Mouse (Mus musculus) spleen, adult 18-20 months (tissue): ENCODE results near the gene Tepsin.

Experiments used
- DNase-seq, 2 experiments: peaks; one replicate each; pipeline ENCODE4 v3.0.0; 2022; ENCODE audit warnings: mixed read lengths in 2 of 2

The Tepsin gene

DNA sequence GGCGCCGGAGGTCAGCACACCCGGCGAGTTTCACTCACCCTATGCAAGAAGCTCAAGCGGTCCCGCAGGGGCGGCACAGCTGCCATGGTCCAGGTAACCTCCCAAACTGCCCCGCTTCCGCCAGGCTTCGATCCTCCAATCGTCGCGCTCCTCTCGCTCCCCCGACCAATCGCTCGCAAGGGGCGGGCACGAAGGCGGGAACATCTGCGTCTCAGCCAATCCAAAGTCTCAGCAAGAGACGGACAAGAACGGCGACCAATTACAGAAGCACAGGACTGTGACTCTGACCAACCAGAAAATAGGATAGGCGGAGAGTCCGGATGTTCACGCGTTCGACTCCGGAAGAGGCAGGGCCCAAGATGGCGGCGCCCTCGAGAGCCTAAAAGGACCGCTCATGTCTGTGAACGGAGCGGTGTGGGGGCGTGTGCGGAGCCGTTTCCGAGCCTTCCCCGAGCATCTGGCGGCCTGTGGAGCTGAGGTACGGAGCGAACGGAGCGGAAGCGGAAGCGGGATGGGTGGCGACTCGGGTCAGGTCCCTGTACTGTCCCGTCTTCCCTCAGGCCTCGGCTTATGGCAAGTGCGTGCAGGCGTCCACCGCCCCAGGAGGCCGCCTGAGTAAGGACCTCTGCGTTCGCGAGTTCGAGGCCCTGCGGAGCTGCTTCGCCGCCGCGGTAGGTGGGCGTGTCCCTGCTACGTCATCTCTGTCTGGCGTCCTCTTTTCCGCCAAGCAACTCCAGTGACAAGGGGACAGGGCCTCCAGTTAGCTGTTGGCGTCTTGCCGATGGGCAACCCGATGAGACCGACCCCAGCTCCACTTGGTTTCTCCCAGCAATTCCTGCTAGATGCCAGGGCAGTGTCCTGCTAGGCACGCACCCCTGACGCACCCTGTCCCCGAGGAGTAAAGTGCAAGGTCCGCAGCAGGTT is at the start of gene Tepsin, which contains the start of gene Ndufaf8:
Gene Tepsin (minus strand): TSS at position 144 of the 924 bp plus-strand sequence.
Gene Ndufaf8 (plus strand): TSS at position 341 of the 924 bp plus-strand sequence.
- peak; percentile 99 for DNase-seq

DNA sequence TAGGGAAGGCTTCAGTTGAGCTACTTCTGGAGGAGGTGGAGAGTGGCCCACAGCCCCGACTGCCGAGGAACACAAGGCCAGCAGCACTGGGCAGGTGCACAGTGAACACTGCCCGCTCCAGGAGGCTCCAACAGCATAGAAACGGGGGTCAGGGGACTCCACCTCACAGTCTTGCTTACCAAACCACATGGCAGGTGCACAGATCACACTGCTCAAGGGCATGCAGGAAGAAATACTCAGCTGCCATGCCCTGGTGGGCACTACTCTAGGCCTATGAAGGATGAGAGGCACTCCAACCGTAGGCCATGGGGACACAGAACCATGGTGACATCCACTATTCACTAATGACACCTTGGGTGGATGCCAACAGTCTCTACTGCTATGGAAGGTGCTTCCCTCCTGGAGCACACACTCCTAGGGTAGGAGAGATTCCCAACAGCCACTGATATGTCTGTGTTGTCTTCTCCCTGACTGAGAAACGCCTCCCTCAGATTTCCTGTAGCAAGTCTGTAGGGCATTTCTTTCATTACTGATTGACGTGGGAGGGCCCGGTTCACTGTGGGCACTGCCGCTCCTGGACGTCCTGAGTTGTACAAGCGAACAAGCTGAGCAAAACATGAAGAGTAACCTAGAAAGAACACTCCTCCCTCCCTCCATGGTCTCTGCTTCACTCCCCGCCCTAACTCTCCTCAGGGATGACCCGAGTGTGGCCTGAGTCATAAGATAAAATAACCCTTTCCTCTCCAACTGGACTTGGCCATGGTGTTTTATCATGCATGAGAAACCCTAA is 45.4 kb upstream of the Tepsin start:
- no peak for DNase-seq

DNA sequence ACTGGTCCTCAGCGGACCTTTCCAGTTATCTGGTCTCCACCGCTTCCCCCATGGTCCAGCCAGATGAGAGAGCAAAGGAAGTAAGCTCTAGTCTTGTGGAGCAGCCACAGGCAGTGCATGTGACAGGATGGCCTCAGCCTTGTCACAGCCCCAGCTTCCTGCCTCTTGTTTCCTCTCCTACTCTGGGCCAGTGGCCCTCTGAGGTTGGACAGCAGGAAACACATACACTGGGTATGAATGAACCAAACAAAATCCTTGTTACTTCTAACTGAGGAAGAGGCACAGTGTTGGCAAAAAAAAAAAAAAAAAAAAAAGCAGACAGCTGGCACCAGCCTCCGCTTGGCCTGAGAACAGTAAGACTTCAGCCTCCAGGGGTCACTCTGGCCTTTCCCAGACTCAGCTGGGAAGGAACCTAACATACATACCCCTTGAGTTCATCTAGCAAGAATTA is 44.1 kb upstream of the Tepsin start:
- DNase-seq = peak; percentile 25 to 31

DNA sequence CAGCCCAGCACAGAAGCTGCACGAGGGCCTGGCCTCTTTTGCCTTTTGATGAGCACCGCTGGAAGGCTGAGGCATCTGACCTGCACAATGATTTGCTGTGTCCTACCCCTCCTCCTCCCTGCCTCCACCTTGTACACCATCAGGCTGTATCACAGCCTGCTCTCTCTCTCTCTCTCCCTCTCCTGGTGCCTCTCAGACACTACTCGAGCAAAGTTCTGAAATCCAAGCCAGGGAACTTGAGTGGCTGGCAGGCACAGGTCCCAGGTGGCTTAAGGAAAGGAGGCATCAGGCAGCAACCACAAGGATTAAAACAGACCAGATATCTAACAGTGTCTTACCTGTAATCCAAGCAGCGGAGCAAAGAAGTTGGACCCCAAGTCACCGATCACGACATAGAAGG is 41.7 kb upstream of the Tepsin start:
- DNase-seq = no peak

DNA sequence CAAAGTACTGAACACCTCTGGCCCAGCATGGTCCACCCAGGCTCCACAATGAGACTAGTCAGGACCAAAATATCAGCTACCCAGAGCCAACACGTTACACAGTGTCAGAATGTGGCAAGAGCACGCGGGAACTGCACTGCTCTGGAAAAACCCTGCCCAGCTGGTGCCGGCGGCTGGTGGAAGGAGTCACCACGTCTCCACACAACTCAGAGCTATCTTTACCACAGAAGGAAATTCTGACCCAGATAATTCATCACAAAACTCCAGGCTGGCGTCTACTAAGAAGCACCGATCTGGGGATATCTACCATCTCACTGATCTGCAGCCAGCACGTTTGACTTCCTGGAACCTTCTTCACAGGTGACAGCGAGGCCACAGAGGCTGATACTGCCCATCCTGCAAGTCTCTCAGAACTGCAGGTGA is 40.8 kb upstream of the Tepsin start:
- no peak for DNase-seq

DNA sequence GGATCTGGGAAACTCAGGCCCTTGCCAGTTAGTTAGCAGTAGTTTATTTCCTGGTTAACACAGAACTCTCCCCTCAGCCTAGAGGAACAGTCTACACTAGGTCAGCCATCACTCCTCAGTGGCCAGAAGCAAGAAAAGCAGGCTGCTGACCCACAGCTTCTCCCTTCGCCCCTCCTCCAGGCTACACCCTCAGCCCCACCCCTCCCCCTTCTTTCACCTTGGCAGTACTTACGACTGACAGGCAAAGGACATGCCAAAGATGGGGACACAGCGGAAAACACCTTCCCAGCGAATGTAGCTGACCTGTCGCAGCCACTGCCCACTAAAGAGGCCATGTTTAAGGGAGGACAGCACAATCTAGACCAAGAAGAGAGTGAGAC is 39.1 kb upstream of the Tepsin start:
- DNase-seq = no peak

DNA sequence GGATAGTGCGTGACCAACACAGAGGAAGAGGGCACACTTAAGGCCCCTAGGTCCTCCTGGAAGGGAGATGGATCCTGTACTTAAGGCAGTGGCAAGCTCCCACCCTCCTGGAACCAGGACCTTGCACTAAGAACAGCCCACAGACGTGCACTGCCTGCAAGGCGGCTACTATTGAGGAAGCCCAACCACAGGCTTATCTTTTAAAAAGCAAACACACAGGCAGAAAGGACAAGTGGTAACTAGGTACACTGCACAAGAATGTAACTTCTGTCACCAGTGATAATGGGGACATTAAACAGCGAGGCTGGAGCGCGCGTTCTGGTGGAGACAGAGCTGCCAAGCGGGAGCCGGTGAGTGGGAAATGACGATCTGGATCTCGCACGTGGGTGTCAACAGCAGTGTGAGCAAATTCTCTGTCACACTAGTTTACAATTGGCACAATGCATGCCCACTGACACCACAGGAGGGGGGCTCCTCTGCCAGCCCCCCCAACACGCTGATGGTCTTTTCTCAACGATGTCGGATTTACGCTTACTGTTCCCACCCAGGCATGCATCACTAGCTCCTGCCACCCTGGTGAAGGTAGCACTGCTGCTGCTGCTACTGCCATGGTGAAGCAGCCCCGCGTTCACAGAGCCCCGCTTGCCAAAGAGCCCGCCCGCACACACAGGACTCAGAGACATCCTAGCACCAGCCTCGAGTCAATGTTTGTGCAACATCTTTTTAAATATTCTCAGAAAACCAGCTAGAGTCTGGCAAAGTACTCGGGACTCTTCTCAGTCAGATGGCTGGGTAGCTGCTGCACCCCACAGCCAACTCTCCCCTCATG is 38.5 kb upstream of the Tepsin start:
- no peak for DNase-seq

DNA sequence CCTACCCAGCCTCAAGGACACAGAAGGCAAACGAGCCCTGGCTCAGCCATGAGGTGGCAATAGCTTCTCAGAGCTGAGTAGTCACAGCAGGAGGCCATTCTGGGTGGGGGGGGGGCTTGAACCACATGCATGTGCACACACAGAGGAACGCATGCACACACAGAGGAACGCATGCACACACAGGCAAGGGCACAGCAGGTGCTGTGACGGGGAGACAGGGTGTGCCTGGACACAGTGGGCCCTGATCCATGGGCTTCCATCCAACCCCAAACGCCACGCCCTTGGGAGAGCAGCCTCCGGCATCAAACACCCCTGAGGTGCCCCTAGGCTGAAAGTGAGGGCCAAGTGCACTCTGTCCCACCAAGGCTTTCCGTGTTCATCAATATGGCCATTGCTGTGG is 37.7 kb upstream of the Tepsin start:
- DNase-seq = no peak

DNA sequence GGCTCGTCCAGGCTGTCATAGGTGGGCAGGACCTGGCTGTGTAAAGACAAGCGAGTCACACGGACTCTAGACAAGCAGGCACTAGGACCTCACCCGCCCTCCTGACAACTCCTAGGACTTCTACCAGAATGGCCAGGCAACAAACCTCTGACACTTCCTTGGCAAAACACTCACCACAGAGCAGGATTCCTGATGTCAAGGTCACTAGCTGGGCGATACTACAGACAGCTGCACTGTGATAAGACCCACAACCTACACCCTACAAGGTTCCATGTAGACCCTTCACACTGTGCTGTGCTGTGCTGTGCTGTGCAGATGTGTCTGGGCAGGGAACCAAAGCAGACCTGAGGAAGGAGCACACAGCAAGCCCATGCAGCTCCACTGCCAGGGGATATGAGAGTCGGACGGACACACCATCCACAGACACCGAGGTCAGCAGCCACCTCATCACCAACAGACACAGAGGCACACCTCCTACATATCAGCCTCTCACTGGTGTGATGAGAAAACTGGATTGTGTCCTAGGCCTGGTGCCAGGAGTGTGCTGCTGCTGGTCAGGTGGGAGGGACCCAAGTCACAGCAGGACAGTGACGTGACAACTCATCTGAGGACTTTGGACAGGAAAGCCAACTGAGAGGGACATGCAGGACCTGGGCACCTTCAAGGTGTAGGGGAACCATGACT is 36.5 kb upstream of the Tepsin start:
- no peak for DNase-seq

DNA sequence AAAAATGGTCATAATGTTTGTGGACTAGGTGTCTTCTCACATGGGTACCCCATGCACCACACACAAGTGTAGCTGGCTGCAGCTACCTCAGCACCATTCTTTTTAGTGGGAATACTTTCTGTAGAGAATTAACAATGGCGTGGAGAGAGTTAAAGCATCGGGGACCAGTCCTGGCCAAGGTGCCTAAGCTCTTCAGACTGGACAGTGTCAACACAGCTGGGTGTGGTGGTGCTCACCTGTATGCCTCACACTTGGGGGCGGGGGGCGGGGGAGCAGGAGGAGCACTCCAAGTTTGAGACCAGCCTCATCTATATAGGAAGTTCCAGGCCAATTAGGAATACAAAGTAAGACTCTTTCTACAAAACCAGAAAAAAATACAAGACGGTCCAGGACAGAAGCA is 35.6 kb upstream of the Tepsin start:
- no peak for DNase-seq

DNA sequence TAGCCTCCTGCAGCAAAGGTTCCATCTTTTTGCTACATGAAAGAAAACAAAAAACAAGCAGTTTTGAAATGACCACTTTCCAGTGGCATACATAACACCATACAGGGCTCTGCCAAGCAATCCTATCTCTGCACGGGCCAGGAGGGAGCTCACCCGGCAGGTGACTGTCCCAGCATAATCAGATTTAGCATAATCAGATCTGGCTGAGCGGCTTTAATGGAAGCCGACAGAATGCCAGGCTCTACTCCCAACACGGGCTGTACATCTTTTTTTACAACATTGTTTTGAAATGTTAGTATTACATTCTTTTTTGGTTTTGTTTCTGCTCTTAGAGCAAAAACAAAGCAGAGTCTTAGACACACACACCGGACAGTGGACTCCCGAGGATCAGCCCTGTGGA is 30.8 kb upstream of the Tepsin start:
- no peak for DNase-seq

DNA sequence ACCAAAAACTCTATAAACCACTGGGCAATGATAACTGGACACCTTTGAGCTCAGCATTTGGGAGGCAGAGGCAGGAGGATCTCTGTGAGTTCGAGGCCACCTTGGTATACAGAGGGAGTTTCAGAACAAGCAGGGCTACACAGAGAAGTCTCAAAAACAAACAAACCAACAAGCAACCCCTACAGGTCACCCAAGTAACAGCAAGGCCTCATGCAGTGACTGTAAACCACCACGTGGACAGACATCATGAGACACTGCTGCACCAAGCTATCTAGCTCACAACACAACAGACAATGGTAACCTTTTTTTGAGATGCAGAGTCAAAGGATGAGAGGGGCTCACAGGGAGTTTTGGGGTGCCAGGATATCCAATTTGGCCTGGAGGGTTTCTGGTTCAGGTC is 28.3 kb upstream of the Tepsin start:
- no peak for DNase-seq

DNA sequence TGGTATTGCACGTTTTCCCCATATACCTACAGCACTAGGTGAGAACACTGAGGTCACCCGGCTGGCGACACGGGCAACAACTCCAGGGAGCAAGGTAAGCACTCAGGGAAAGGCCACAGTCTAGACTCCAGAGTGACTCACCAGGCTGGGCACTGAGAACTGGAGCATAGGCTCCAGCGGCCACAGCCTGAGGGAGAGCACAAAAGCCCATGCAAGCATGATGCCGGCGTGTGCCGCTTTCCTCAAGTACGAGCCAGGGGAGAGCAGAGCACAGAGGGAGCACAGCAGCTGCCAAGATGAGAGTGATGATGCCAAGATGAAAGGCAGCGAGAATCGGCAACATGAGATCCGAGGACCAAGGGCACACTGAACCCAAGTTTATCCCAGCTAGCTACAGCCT is 23.6 kb upstream of the Tepsin start:
- no peak for DNase-seq

DNA sequence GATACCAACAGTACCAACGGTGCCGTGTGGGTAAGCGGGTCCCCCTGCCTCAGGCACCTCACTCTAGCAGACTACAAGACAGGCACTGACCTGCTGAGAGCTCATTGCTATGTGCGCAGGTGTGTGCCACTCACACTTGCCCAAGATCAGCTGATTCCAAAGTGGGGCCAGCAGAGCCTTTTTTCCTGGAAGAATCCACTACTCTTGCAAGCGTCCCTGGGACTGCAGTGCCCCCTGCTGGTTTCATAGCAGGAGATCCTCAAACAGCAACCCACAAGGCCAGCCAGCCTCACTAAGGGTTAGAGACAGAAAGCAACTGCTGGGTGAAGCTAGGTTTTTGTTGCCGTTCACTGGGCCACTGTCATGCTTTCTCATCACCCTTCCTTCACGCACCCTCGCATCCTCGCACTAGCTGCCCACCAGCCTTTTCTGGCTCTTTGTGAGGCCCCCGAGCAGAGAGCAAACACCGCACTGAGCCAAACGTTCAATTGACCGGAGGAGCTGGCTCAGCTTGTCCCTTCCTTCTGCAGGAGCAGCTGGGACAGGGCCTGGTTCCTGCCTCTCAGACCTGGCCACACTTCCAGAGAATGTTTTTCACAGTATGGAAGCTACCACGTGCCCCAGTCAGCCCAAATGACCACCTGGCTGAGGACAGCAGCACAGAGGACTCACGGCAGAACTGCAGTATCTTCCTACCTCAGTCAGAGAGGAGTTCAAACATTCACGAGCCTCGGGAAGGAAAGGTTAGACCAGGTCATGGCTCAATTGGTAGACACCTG is 22.3 kb upstream of the Tepsin start:
- DNase-seq = peak in 1 of 2 experiments; percentile 29

DNA sequence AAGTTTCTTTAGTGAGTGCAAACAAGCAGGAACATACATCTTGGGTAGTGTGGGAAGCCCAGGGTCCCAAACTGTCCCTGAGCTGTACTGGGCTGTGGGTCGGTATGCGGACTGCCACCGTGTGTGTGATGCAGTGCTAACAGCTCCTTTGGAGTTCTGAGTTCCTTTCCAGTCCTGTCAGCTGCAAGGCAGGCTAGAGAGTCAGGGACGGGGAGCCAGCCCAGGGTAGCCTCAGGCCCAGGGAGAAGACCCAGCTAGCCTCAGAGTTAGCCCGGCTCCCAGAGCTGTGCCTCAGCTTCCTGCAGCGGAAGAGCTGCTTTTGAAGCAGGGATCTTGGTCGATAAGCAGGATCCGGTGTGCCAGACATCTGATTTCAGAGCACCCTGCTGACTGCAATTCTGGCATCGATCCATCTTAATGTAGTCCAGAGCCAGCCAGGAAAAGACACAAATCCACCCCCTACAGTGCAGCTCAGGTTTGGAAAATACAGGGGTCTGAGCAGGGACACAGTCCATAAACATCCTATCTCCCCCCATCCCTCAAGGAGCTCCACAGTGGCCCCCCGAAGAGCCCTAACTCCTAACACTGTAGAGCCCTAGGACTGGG is 21.5 kb upstream of the Tepsin start:
- DNase-seq = no peak

DNA sequence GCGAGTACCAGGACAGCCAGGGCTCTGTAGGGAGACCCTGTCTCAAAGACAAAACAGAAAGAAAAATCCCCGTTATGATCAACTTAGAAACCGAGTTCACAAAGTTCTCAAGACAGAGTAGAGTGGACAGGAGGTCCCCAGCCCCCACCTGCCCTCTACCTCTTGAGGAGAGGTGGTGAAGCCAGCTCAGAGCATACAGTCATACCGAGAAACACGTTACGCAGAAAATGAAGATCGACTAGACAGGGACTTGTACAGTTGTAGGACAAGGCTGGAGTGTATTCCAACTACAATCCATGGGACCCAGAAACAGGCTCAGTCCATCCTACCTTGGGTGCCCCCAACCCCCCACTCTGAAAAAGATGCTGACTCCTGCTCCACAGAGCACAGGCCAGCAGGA is 20.6 kb upstream of the Tepsin start:
- no peak for DNase-seq

DNA sequence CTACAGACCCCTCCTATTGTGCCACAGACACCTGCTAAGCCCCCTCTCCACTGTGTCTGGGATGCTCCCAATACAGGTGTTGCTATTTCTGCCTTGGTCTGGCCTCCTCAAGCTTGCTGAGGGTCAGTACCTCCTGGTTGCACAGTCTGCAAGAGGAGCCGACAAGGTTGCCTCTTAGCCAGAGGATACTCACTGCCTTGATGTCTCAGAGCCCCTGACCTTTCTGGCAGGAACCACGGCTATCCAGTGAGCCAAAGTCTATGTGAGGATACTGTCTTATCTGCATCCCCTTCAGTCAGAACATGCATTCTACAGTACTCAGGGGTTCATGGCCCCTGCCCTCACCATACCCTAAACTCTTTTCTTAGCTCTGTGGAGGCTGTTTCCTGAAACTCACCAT is 19.1 kb upstream of the Tepsin start:
- no peak for DNase-seq

DNA sequence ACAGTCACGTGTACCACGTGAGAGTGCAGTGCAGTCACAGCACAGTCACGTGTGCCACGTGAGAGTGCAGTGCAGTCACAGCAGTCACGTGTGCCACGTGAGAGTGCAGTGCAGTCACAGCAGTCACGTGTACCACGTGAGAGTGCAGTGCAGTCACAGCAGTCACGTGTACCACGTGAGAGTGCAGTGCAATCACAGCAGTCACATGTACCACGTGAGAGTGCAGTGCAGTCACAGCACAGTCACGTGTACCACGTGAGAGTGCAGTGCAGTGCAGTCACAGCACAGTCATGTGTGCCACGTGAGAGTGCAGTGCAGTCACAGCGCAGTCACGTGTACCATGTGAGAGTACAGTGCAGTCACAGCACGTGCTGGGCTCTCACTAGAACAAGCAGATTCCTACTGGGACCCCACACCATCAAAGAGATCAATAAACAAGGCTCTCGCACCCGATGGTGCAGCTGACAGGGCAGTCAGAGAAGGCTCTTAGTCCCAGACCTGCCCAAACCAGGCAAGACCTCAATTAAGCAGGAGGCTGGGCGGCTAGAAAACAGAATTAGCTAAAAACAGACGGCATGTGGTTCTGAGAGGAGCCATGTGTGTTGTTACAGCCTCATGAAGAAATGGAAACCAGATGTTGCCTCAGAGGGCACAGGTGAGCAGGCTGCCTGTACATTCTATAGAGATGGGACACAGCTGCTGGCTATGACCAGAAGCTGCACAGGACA is 16.1 kb upstream of the Tepsin start:
- DNase-seq = no peak

DNA sequence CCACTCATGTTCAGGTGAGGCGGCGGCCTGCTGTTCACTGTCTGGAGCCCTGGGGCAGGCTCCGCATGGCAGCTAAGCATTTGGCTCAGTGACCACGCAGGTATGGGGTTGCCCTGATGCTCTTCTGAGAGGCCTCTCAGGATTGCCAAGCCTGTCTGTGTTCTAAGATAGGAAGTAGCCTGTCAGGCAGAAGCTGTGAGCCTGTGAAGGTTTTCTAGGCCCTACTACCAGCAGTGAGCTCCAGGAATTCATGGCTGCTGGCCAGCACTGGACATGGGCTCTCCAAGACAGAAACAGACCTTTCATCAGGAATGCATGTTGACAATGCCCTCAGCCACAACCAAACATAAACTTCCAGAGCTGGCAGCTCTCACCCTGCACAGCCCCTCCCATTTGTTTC is 13.6 kb upstream of the Tepsin start:
- DNase-seq = no peak

DNA sequence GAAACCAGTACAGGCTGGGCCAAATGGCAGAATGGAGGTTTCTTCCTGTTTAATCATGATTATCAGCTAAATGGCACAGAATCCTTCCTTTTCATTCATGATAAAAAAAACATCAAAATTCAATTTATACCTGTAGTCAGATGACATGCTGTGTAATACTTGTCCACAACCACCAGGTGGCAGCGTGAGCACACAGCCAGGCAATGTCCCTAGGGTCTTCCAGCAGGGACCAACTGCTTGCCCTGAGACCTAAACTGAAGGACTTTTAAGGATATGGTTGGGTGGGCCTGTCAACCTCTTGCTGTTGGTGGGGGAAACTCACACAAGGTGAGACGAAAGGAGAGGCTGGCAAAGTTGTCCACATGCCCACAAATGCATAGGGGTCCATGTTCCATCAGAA is 12.5 kb upstream of the Tepsin start:
- DNase-seq = peak in 1 of 2 experiments; percentile 57
